Mouse (Mus musculus): ENCODE measurements around the gene Gle1.
"Not testable (repeated sequence)": the region's sequence is repeated elsewhere in the genome, so short reads cannot be mapped to it uniquely, and the experiment has no call there.

Gle1 gene

DNA sequence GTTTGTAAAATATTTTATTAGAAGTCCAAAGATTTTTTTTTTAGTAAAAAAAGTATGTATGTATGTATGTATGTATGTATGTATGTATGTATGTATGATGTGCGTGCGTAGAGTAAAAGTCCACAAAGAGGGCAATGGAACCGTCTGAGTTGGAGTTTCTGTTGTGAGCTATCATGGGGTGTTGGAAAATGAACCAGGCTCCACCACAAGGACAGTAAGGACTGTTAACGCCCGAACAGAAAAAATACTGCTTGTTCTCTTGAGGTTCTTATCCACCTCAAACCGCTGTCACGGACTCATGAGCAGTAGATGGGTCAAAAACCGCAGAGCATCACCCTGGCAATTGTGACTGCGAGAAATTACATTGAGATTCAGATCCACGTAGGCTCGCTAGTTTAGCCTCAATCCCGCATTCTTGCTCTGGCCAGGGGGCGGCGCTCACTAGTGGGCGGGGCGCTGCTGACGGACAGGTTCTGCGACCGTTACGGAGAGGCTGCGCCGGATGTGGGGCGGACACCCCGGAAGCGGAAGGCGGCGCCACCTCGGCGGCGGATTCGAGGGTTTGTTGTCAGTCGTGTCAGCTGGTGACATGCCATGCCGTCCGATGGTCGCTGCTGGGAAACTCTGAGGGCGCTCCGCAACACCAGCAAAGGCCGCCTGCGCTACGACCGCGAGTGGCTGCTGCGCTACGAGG is at the start of gene Gle1:
Gle1 (plus strand) TSS at position 521 of the 694 bp plus-strand sequence.
- peak; percentile 95 for DNase-seq

DNA sequence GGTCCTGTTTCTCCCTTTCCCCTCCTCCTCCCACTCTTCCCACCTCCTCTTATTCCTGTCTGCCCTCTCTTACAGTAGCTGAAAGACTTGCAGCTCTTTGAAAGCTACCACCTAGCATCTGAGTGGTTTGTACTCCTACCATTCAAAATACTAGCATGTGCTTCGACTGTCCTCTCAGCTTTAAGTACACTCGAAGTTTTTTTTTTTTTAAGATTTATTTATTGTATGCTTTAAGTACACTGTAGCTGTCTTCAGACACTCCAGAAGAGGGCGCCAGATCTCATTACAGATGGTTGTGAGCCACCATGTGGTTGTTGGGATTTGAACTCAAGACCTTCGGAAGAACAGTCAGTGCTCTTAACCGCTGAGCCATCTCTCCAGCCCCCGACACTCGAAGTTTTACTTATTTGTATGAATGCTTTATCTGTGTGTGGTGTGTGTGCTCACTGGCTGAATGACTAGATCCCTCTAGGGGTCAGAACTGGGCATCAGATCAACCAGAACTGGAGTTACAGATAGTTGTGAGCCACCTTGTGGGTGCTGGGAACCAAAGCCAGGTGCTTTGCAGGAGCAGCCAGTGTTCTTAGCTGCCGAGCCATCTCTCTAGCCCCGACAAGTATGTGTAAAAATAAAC is 48.5 kb upstream of the Gle1 start:
- not testable (repeated sequence) for DNase-seq

DNA sequence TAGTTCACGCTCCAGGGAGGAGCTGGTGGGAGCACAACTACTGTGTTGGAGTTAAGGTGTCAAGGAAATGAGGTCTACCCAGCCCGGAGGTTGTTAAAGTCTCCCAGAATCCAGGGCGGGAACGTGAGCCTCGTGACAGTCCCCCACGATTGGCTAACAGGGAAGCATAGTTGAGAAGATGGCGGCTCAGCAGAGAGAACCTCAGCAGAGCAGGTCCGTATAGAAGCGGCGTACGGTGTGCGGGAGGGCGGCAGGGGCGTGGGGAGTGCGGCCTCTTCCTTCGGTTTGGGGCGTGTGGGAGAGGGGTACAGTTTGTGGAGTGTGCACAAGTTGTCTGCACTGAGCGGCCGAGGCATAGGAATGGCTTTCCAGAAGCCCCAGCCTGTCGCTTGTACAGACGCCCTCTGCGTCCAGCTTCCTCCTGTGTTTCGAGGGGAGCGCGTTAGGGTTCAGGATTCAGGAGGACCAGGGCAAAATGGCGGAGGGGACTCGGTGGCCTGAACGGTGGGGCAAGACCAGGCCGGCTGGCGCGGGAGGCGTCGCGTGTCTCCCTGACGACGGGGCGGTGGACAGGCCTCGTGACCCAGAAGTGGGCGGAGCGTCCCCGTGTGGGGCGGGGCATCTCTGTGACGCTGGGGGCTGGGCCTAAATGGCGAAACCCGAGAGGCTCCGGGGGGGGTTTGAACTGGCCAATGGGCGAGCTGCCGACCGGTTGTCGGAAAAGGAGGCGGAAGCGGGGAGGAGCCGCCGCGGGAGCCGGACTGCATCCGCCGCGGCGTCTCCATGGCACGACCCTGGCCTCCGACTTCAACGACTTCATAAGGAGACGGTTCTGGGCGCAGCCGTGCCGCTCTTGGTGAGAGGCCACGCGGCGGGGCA is 45.9 kb upstream of the Gle1 start, which contains the start of gene Odf2:
Odf2 (plus strand) TSS at position 156 of the 879 bp plus-strand sequence.
- DNase-seq: peak; percentile 99

DNA sequence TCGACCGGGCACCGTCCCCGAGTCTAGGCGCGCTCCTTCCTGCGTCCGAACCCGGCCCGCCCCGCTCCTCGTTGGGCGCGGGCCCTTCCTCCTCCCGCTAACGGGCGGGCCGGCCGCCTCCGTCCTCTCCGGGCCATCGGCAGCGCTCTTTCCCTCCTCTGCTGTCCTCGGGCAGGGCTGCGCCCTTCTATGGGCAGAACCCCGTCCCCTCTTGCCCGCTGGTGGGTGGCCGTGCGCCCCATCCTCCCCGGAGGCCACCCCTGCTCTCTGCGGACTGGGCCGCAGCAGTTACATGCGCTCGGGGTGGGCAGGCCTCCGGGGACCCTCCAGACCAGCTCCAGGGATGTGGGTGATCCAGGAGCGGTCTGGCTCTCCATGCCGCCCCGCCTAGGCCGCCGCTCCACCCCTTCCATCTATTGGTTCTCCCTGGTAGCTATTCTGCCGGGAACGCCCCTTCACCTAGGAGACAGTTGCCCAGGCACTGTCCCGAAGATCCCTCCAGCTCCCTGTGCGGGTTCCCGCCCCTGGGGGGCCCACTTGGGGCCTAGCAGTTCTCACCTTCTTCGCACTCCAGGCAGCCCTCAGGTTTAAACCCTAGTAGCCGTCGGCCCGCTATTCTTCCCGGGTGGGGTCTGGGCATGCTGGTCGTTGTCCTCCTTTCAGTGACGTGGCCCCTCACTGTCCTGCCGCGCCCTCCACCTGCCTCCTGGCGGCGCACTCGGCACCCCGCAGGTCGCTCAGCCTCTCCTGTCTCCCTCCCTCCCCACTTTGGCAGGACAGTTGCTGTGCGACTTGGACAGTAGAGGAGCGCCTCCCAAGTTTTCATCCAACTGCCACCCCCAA is 45.0 kb upstream of the Gle1 start:
- DNase-seq: peak; percentile 94

DNA sequence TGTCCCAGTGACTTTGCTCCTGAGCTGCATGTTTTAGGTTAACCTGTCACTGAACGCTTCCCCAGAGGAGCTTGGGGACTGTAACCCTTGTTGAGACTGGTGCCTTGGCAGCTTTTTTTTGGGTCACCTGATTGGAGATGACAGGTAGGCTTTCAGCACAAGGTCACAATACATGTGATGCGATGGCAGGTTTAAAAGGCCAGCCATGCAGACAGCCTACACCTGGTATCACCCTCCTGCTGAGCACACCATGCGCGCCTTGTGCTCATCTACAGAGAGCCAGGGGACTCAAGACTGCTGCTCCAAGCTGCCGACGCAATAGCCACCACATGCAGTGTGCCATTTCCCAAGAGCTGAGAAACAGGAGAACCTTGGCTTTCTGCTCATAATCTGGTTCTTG is 43.5 kb upstream of the Gle1 start:
- DNase-seq: peak; percentile 81

DNA sequence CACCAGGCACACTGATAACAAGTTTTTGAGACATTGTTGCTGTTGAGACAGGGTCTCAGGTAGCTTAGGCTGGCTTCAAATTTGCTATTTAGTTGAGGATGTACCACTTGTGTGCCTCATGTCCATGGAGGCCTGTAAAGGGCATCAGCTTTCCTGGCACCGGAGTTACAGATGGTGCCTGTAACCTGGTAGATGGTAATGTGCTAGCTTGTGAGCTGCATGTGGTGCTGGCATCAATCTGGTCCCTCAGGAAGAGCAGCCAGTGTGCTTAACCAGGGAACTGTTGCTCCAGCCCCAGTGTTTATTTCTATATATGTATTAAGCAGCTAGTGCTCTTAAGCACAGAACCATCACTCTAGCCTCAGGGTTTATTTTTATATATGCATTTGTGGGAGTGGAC is 39.2 kb upstream of the Gle1 start:
- peak; percentile 68 for DNase-seq

DNA sequence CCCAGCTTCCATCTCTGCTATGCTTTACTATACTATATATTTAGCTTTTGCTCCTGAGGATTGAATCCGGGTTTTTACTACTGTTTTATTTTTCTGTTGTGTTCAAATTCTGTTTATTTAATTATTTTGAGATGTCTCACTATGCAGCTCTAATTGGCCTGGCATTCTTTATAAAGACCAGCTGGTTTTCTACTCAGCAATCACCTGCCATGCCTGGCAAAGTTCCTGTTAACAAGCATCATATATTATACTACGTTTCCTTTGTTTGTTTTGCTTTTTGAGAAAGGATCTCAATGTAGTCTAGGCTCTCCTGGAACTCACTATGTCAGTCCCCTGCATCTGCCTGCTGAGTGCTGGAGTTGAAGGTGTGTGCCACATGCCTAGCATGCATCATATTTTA is 37.9 kb upstream of the Gle1 start:
- DNase-seq: no peak

DNA sequence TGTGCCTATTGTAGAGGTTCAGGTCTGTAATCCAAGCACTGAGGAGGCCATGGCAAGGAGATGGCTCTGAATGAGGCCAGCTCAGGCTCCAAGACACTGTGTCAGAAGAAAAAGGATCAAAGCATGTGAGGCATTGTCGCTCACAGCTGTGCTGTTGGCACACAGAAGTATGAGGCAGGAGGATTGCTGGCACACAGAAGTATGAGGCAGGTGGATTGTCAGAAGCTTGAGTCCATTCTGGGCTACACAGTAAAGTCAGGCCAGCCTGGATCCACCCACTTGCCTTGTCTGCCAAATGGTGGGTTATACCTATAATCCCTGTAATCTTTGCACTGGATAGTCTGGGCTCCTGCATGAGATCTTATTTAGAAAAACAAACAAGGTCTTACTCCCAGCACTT is 37.1 kb upstream of the Gle1 start:
- DNase-seq: no peak

DNA sequence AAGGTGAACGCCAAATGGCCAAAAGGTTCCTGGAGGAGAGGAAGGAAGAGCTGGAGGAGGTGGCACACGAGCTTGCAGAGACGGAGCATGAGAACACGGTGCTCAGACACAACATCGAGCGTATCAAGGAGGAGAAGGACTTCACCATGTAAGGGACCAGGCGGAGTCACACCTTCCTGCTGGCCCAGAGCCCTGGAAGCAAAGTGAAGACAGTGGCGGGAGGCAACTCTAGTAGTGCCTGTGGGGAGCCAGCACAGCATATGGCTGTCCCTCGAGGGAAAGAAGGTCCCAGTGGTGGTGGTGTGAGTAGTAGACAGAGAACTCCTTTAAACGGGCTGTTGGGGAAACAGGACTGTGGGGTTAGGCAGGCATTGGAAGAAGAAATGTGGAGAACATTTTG is 33.0 kb upstream of the Gle1 start:
- no peak for DNase-seq

DNA sequence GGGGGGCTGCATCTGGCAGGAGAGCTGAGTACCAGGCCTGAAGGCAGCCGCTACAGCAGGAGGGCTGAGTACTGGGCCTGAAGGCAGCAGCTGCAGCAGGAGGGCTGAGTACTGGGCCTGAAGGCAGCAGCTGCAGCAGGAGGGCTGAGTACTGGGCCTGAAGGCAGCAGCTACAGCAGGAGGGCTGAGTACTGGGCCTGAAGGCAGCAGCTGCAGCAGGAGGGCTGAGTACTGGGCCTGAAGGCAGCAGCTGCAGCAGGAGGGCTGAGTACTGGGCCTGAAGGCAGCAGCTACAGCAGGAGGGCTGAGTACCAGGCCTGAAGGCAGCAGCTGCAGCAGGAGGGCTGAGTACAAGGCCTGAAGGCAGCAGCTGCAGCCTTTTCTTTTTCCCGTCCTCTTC is 27.1 kb upstream of the Gle1 start:
- DNase-seq: not testable (repeated sequence)

DNA sequence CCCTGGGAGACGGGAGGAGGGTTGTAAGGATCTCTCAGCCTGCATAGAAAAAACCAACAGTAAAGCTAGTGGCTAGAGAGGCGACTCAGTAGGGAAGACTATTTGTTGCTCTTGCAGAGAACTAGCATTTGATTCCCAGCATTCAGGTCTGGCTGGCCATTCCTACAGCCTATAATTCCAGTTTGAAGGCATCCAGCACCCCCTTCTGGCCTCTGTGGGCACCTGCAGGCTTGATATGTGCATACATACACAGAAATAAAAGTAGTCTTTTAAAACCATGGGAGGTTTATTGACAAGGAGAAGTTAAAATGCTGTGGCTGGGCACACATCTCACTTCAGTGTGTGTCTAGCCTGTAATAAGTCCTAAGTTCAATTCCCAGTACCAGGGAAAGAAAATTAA is 25.2 kb upstream of the Gle1 start:
- DNase-seq: no peak

DNA sequence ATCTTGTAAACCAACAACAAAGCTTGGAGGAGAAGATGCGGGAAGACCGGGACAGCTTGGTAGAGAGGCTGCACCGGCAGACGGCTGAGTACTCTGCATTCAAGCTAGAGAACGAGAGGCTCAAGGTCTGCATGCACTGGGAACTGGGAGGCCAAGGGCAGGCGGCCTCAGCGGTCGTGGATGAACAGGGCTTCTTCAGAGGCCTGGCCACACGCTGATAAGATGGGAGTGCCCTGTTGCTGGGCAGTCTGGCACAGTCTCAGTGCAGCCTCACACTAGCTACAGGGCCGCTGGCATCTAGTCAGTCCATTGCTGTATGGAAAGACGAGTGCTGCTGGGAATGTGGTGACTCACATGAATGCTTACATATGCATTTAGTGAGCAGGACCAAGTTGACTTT is 17.6 kb upstream of the Gle1 start:
- no peak for DNase-seq

DNA sequence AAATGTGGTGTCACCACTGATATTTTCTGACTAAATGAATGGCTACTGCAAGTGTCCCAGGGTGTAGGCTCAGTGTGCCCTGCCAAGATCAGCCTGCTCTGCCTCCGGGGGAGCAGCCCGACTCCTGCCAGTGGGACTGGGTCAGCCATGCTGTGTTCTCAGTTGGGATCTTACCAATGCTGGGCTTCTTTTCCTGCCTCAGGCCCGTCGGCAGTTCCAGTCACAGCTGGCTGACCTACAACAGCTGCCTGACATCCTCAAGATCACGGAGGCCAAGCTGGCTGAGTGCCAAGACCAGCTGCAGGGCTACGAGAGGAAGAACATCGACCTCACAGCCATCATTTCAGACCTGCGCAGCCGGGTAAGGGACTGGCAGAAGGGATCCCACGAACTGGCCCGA is 13.2 kb upstream of the Gle1 start:
- DNase-seq: peak; percentile 60

DNA sequence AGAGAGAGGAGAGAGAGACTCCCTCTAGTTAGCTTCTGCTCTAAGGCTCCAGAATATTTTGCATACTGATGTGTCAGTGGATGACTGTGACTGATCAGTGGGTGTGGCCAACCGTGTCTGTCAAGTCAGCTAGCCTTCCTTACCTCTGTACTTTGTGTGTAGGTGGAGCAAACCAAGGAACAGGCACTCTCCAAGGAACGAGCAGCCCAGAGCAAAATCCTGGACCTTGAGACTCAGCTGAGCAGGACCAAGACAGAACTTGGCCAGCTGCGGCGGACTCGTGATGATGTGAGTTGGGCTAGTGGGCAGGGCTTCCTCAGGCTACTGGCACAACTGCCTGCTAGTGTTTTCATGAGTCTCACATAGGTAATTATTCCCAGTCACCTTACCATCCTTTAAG is 8.7 kb upstream of the Gle1 start:
- DNase-seq: no peak

DNA sequence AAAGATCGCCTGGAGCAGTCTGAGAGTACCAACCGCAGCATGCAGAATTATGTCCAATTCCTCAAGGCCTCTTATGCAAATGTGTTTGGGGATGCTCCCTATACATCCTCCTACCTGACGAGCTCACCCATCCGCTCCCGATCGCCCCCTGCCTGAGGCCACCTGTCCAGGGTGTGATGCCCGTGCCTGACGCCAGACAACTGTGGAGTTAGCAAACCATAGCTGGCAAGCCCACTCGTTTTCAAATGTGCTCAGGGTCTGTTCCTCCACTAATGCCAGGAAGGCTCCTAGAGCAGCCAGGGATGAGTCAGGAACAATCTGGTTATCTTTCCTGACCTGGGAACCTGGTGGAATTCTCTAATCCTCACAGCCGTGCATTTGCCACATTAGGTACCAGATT is 4.7 kb upstream of the Gle1 start:
- peak; percentile 99 for DNase-seq

DNA sequence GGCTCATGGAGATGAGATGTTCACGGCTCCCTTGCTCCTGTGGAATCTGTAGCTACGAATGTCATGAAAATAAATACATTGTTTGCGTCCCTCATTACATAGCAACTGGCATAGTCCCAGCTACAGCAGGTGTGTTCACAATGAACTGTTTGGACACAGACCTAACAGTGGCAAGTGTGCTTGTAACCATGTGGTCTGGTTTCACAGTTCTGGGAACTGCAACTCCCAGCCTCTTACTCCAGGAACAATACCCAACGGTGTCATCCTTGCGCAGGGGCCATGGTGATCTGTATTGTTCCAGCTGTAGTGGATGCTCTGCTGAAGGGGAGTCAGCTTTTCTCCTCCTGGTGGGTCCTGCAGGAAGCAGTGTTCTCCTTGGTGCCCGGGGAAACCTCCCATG is 4.0 kb upstream of the Gle1 start:
- peak; percentile 57 for DNase-seq

DNA sequence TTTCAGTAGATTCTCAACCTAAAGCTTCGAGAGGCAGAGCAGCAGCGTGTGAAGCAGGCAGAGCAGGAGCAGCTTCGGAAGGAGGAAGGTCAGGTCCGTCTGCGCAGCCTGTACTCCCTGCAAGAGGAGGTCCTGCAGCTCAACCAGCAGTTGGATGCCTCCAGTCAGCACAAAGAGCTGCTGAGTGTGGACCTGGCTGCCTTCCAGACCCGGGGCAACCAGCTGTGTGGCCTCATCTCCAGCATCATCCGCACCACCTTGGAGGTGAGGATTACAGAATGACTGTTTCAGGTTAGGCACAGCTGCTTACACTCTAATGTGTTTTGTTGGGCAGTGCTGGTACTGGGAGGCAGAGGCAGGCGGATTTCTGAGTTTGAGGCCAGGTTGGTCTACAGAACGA is 4.8 kb downstream of the Gle1 start:
- no peak for DNase-seq

DNA sequence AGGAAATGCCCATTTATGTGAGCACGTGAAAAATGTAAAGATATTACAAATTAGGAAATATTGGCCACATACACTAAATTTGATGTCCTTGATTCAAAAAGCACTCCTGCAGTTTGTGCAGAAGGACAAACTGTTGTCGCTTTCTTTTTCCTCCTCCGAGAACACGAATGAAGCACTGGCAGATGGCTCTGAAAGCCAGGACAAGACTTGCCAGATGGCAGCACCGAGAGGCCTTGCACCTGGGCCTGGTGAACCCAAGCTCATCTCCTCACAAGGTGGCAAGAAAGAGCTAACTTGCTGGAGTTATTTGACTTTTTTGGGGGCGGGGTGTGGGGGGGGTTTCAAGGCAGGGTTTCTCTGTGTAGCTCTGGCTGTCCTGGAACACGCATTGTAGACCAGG is 5.6 kb downstream of the Gle1 start:
- DNase-seq: peak; percentile 61

DNA sequence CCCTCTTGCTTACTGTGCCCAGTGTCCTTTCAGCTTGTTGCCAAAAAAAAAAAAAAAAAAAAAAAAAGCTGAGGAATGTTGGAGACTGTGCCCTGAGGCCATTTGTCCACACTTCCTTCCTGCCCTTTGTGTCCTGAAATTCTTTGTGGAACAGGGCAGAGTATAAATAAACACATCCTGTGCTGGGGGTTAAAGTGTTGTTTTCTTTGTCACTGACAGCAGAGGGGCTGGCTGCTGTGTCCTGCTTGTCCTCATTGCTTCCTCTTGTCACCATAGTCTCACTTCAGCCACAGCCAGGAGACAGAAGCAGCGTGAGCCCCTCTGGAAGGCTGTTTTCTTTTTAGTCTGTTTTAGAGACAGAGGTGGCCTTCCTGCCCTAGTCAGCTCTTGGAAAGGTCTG is 9.5 kb downstream of the Gle1 start:
- no peak for DNase-seq

DNA sequence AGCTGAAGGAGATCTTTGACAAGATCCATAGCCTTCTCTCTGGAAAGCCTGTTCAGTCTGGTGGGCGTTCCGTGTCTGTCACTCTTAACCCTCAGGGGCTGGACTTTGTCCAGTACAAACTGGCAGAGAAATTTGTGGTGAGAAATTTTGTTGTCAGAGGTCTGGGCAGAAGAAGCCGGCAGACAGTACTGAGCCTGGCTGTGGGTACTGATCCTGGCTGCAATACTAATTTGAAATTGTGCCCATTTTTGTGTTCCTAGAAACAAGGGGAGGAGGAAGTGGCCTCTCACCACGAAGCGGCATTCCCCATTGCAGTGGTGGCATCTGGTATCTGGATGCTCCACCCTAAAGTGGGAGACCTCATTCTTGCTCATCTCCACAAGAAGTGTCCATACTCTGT is 13.7 kb downstream of the Gle1 start:
- no peak for DNase-seq

DNA sequence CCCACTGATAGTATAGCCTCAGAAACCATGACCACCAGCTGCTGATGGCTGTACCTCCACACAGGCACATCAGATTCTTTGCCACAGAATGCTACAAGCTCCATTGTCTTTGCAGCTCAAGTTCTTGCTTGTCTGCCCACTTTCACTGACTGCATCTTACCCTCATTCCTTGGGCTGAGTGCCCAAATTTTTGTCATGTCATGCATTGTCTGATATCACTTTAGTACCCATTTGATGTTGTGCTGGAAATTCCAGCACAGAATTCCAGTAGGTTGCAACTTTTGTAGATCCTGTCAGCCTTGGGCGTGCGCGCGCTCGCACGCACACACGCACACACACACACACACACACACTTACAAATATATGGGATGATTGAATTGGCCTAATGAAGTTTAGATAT is 26.0 kb downstream of the Gle1 start:
- DNase-seq: no peak

DNA sequence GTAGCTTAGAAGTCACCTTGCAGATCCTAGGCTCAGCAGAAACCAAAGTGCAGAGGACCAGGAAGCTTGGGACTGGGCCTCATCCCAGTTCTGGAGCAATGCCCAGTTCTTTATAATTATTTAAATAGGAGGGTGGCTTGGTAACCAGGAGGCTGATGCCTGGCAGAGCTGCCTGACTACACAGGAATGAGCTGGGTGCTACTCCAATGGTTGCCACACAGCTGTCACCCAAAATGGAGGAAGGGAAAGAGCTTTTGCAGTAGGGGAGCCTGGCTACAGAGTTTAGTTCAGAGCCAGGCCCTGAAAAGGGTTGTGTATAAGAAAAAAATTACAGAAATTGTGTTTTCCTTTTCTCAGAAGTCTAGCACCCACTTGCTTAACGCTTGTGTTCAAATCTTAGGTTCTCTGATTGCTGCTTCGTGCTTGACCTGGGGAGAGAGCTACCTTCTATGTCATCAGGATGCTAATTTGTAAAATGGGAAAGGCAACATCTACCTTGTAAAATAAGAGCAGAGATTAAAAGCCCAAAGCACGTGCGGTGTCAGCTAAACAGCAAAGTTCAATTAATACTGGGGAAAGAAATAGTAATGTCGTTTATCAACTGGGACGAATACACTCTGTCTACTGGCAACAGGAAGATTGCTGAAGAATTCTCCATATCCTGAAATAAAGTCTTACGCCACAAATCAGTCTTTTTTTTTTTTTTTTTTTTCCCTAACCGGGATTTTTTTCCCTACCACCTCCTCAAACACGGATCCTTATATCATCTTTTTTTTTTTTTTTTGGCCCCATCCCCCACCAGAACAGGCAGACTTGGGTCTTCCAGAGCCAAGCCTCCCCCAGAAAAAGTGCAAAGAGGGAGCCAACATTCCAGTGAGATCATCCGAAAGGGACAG is 29.4 kb downstream of the Gle1 start:
- peak; percentile 65 for DNase-seq
